Mouse (Mus musculus) intestine, embryonic 14.5 days (tissue): ENCODE measurements at regions not wholly inside any gene's neighbourhood (a gene's known extent, or its start where the extent isn't known, plus 50 kb on each side); places are given as distances from the start of the nearest gene placed in this dataset.

Source experiments
- ATAC-seq: fragments of 200-750 bp; cut with Nextera tagmentation; replicated peaks from 2 replicates; pipeline ENCODE4 v1.8.0; 2017; ENCODE audit warnings: low read depth, moderate number of reproducible peaks, moderate TSS enrichment, moderate library complexity; ENCODE audit not compliant: low FRiP score, low TSS enrichment
- DNase-seq: peaks from one replicate; pipeline ENCODE4 v3.0.0-alpha.2; 2018; ENCODE audit warnings: low spot score
- H3K27ac ChIP-seq: fragments of 300-500 bp; sonication (generic); 2 replicates; pipeline ENCODE4 v1.5.1; 2014; ENCODE audit warnings: low read depth, mild to moderate bottlenecking, control low read depth
- H3K27me3 ChIP-seq: fragments of 300-500 bp; sonication (generic); replicated peaks from 2 replicates; pipeline ENCODE4 v1.6.1; 2014; ENCODE audit warnings: low read length, control low read depth; ENCODE audit not compliant: control insufficient read depth, insufficient read depth
- H3K36me3 ChIP-seq: fragments of 300-500 bp; sonication (generic); 2 replicates; pipeline ENCODE4 v1.6.1; 2014; ENCODE audit warnings: low read length, control low read depth; ENCODE audit not compliant: control insufficient read depth, insufficient read depth
- H3K4me1 ChIP-seq: fragments of 300-500 bp; sonication (generic); replicated peaks from 2 replicates; pipeline ENCODE4 v1.6.1; 2014; ENCODE audit warnings: low read length, control low read depth, mixed read lengths; ENCODE audit not compliant: control insufficient read depth, insufficient read depth
- H3K4me2 ChIP-seq: fragments of 300-500 bp; sonication (generic); 2 replicates; pipeline ENCODE4 v1.6.1; 2014; ENCODE audit warnings: low read length
- H3K4me3 ChIP-seq: fragments of 300-500 bp; sonication (generic); 2 replicates; pipeline ENCODE4 v1.5.1; 2014; ENCODE audit warnings: low read depth, low read length, control low read depth, mixed read lengths
- H3K9ac ChIP-seq: fragments of 300-500 bp; sonication (generic); 2 replicates; pipeline ENCODE4 v1.6.1; 2014; ENCODE audit warnings: mild to moderate bottlenecking, low read length
- H3K9me3 ChIP-seq: fragments of 300-500 bp; sonication (generic); 2 replicates; pipeline ENCODE4 v1.6.1; 2016; ENCODE audit warnings: low read length, control low read depth; ENCODE audit not compliant: control insufficient read depth
- WGBS: fragments of 180-500 bp; shearing (Covaris S2); extraction: QIAGEN DNeasy Blood & Tissue Kit; methylation state at CpG from one replicate; pipeline ENCODE4 v1.1.7; 2014; 5-methylcytosine and 5-hydroxymethylcytosine counted together

DNA sequence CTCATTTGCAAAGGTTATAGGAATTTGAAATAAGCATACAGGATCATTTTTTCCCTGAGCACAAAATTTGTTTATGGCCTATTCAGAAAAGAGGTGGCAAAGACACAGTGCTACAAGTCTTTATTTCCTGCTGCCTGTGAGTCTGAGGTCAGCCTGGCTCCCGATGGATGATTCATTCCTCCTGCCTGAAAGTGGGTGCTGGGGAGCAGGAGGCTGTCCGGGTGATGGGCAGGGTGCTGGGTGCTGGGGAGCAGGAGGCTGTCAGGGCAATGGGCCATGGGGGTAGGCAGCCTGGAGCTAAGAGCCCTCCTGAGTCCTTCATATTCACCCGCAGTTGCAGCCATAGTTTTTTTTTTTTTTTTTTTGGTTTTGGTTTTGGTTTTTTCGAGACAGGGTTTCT, 67.1 kb upstream of the Tbca start:
- Histone ChIP-seq H3K4me2 (no peak overlapping the region), H3K36me3 (no peaks in the 10 kb centered on the region), H3K9me3 (no peaks in the 10 kb centered on the region), H3K9ac (no peak overlapping the region), H3K4me3 (no peak overlapping the region), H3K4me1 (no peaks in the 10 kb centered on the region), H3K27me3 (no peaks in the 10 kb centered on the region), H3K27ac (no peak overlapping the region)
- DNase-seq (no peak), ATAC-seq (no peak)
- 68% methylated on average over 4 of the region's 4 CpGs for WGBS
